Mouse (Mus musculus) embryo, embryonic 9.5 days (tissue): ENCODE measurements around the gene Actn4.
A peak's percentile ranks its signal among the peaks of the same experiment; 100 is the strongest.
"Not testable (repeated sequence)": the region's sequence is repeated elsewhere in the genome, so short reads cannot be mapped to it uniquely, and the experiment has no call there.

Source experiments
- DNase-seq: peaks from one replicate; pipeline ENCODE4 v3.0.0-alpha.2; 2017; ENCODE audit errors: extremely low spot score

Actn4 gene

GRCm38 (mm10) chr7:28888701-28889161, 73.4 kb downstream of the Actn4 start:
- DNase-seq, result no peak

GRCm38 (mm10) chr7:28886486-28886885, 75.7 kb downstream of the Actn4 start:
- DNase-seq, result no peak

GRCm38 (mm10) chr7:28883704-28884103, 78.4 kb downstream of the Actn4 start:
- DNase-seq, result not testable (repeated sequence)

DNA sequence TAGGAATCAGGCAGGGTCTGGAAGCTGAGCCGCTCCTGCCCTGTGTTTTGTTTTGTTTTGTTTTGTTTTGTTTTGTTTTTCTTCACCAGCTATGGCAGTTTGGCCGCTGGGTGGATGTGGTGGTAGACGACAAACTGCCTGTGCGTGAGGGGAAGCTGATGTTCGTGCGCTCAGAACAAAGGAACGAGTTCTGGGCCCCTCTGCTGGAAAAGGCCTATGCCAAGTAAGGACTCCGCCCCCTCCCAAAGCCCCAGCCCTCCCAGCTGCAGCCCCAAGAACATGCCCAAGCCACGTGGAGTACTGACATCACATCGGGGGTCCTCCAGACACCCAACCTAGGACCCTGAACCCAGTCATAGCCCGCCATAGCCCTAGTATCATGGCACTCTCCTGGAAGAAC, 79.1 kb downstream of the Actn4 start:
- no peak for DNase-seq

GRCm38 (mm10) chr7:28881199-28881598, 80.9 kb downstream of the Actn4 start, which contains the start of gene Capn12:
Gene Capn12 (plus strand): TSS chr7:28881422.
- no peak for DNase-seq

DNA sequence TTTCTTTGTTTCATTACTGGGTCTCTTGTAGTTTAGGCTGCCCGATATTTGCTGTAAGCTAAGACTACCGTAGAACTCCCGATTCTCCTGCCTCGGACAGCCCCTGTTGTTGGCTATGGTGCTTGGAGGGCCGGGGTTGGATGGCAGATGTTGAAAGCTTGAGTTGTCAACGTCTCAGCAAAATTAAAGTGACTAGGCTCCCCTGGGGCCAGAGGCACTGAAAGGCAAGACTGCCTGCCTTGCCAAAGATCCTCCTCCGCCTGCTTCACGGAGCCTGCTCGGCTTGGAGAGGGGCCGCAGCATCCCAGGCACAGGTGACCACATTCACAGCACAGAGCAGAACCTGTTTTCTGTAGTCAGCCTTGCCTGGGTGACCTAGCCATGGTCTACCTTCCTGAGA, 81.6 kb downstream of the Actn4 start:
- DNase-seq, result no peak

DNA sequence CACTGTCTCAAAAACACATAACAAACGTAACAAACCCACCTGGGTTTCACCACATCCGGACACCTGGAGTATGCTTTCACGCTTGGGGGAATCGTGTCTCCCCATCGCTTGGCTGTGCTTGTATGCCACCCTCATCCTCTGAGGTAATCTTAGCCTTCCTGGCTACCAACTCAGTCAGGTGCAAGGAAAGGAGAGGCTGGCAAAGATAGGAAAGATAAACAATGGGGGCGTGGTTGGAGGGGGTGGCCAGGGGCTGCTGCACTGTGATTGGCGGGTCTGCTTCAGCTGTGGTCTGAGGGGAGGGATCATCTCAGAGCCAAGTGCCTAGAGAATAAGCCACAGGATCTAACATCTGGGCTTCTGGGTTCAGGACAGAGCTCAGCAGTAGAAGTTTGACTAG, 82.5 kb downstream of the Actn4 start:
- no peak for DNase-seq

DNA sequence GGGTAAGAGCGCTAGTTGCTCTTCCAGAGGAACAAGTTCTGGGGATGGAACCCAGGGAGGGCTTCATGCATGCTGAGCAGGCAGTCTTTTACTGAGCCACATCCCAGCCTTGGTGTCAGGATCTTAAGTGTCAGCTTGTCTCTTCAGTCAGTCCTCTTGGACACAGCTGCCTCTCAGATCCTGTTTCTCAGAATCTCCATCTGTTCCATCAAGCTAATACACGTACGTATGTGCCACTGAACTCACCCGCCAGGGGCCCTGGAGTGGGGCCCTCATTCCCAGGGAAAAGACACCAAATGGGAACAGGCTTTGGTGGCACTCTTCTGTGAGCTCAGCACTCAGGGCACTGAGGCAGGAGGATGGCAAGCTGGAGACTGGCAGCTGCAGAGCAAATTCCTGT, 84.3 kb downstream of the Actn4 start:
- DNase-seq, result no peak

- no peak for DNase-seq
Observed at GRCm38 (mm10) chr7:28877155-28877554, 85.0 kb downstream of the Actn4 start.

GRCm38 (mm10) chr7:28876099-28876498, 86.0 kb downstream of the Actn4 start:
- DNase-seq, result no peak

- DNase-seq, result no peak
Observed at GRCm38 (mm10) chr7:28874565-28874964, 87.6 kb downstream of the Actn4 start.

DNA sequence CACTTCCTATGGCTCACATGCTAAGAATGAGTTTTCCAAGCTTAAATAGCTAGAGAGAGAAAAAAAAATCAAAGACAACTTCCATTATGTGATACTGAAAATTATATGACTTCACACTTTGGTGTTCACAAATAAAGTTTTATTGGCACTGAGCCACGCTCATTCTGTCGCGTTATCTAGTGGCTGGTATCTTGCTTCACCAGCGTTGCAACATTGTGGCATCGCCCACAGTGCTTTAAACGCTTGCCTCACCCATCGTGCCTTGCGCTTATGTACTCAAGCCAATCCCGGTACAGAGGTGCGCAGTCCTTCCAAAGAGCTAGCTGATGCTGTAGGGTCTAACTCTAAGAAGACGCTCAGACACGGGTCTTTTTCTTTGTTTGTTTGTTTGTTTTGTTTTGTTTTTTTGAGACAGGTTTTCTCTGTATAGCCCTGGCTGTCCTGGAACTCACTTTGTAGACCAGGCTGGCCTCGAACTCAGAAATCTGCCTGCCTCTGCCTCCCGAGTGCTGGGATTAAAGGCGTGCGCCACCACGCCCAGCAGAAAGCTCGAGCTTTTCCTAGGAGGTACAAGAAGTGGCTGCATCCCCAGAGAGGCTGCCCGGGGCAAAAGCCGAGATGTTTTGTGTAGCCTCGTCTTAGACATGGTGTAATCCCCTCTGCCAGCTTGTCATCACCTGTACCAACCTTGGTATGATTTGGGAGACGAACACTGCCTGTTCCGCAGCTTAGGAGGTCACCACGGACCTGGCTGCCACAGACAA, 91.1 kb downstream of the Actn4 start:
- DNase-seq, result no peak

- DNase-seq, result peak; percentile 76
Observed at GRCm38 (mm10) chr7:28867508-28868340, 94.4 kb downstream of the Actn4 start.

GRCm38 (mm10) chr7:28866769-28867507, 95.2 kb downstream of the Actn4 start:
- DNase-seq, result no peak

GRCm38 (mm10) chr7:28865481-28866300, 96.4 kb downstream of the Actn4 start:
- DNase-seq, result peak; percentile 75

- DNase-seq, result no peak
Observed at GRCm38 (mm10) chr7:28864288-28864750, 97.8 kb downstream of the Actn4 start.

DNA sequence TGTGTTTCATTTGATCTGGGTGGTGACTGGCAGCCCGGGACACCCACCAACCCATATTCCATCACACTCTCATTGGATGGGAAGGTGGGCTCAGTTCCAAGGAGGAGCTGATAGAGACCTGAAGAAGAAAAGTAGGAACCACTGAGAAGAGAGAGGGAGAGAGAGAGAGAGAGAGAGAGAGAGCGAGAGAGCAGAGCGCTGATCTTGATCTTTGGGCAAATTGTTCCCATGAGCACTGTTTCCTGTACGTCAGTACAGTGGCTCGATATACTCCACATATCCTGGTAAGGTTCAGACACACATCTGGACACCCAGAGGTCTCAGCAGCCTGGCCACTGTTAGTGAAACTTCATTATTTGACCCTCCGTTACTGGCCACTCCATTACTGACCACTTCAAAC, 98.6 kb downstream of the Actn4 start, which contains the start of gene Lgals7:
Lgals7 (plus strand) TSS at position 314 of the 400 bp plus-strand sequence.
- no peak for DNase-seq

- no peak for DNase-seq
Observed at GRCm38 (mm10) chr7:28862817-28863499, 99.2 kb downstream of the Actn4 start.

DNA sequence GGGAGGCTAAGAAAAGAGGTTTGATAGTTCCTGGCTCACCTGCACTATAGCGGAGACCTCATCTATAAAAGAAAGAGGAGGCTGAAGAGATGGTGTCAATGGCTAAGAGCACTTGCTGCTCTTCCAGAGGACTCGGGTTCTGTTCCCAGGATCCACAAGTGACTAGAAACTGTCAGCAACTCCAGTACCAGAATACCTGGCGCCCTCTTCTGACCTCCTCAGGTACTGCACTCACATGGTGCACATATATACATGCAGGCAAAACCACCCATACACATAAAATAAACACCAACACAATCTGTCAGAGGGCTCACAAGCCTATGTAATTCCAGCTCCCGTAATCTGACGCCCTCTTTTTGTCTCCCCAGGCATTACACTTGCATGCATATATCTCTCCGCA, 101.2 kb downstream of the Actn4 start:
- no peak for DNase-seq

- no peak for DNase-seq
Observed at GRCm38 (mm10) chr7:28859953-28860352, 102.2 kb downstream of the Actn4 start.
